Mouse (Mus musculus) olfactory bulb, adult 2 months (tissue): ENCODE measurements around the gene Kcp.

ENCODE experiments used
- CTCF ChIP-seq: fragments of 200-500 bp; IDR thresholded peaks from 2 replicates; pipeline ENCODE4 v1.5.1; 2012; ENCODE audit warnings: low read depth, mild to moderate bottlenecking, low read length, moderate library complexity; ENCODE audit not compliant: insufficient read depth
- POLR2A ChIP-seq: fragments of 200-500 bp; IDR thresholded peaks from 2 replicates; pipeline ENCODE4 v1.6.1; 2012; ENCODE audit warnings: mild to moderate bottlenecking, low read depth, low read length, moderate library complexity; ENCODE audit not compliant: insufficient read depth

- TF ChIP-seq CTCF: no peak
- no peak for TF ChIP-seq POLR2A
Observed at GRCm38 (mm10) chr6:29523301-29524033, 15.7 kb upstream of the Kcp start.
